Mouse (Mus musculus): ENCODE data around the gene Cdiptos. TPM values are rescaled to one million over a fixed set of nuclear protein-coding genes. Genes with fewer than 3 reads are reported as not detected.

Cdiptos gene
- 0.30 and 0.74 TPM in 2 replicates for polyA plus RNA-seq (2015; fragmentation: Nextera tagmentation; extraction: Ambion mirVana)

DNA sequence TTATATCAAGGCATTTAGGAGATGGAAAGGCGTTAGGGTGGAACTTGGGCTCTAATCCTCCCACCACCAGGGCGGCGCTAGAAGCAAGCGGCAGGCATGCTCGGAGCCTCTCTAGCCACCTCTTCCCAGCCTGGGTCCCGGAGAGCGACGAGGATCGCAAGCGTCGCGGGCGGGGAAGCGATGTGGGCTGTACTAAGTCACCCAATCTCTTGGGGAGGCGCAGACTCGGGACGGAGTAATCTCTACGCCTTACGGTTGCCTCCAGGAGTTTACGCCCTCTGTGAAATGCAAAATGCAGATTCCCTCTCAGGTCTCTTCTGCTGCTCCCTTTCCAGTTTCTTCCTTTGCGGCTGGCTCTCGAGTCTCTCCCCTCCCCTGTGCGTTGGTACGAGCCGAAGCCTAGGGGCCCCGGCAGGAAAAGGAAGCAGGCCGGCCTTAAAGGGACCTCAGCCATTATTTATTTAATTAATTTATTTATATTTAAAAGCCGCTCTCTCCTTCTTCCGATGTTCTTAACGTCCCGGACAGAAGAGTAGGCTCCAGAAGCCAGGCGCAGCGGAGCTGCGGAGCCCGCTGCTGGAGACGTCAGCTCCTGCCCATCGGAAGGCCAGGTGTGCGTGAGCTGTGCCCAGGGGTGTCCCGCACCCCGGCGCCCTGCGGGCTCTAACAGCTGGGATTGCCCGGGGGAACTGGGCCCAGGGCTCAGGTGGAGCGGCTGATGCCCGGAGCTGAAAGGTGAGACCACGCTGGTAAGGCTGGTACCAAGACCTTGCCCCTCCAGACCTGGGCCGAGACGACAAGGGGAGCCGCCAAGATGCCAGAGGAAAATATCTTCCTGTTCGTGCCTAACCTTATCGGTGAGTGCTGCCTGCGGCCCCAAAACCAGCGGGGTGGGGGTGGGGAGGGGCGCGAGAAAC lies at the start of gene Cdiptos:
Gene Cdiptos, minus strand, starts transcription at position 149 of the 917 bp plus-strand sequence.
- peak within 1 kb of the TSS; percentile 94 for H3K27ac ChIP-seq (ENCODE audit: low read length)
- peak; percentile 95 for ATAC-seq (ENCODE audit: low read depth)
- H3K27me3 ChIP-seq (ENCODE audit: control insufficient read depth, insufficient read depth, low read depth, low read length): no peaks in the 10 kb centered on the region
- H3K4me1 ChIP-seq (ENCODE audit: control insufficient read depth, low read depth, low read length): peaks cover 21% of the 10 kb centered on the region
- no peaks in the 10 kb centered on the region for H3K9me3 ChIP-seq (replicated peaks; ENCODE audit: control insufficient read depth, low read length)
- H3K36me3 ChIP-seq (ENCODE audit: control insufficient read depth, insufficient read depth): peaks cover 17% of the 10 kb centered on the region
- under 1% methylated on average over 55 of the region's 55 CpGs for WGBS (ENCODE audit: insufficient replicate concordance)
- peak within 1 kb of the TSS; percentile 98 for H3K9ac ChIP-seq (ENCODE audit: low read depth, low read length)
- peak within 1 kb of the TSS; percentile 99 for H3K4me3 ChIP-seq (ENCODE audit: low read depth, low read length)
- peak within 1 kb of the TSS; percentile 90 for H3K4me2 ChIP-seq (ENCODE audit: low read depth, low read length)

DNA sequence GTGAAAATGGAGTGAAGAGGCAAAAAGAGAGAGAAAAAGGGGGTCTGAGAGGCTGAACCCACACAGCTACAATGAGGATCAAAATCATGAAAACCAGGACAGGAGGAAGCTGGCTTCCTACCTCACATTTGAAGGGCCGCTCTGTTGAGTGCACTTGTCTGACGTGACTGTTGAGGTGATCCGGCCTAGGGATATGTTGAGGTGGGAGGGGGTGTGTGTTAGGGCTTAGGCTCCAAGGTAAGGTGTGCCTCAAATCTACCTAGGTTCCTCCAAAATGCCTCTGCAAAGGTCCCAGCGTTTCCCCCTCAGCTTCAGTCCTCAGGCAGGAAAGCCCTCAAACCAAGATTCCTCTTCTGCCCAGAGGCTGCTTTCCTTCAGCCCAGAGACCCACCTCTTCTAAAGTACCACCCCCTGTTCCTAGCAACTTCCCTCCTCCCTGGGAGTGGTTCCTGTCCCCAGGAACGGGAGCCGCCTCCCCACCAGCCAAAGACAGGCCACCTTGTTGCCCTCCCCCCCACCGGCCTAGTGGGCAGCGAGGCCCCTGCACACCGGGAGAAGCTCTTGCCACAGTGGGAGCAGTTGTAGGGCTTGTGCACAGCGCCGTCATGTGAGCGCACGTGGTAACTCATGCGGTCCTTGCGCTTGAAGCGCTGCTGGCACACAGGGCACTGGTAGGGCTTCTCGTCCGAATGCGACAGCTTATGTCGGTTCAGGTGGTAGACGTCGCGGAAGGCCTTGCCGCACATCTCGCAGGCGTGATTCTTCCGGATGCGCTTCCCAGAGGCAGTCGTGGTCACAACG lies 49.1 kb upstream of the Cdiptos start:
- no peaks in the 10 kb centered on the region for H3K27me3 ChIP-seq (ENCODE audit: control insufficient read depth, insufficient read depth, low read depth, low read length)
- peak overlapping the region; percentile 98 for H3K9ac ChIP-seq (ENCODE audit: low read depth, low read length)
- peaks cover 42% of the 10 kb centered on the region for H3K36me3 ChIP-seq (ENCODE audit: control insufficient read depth, insufficient read depth)
- H3K4me1 ChIP-seq (ENCODE audit: control insufficient read depth, low read depth, low read length): peaks cover 56% of the 10 kb centered on the region
- H3K27ac ChIP-seq (ENCODE audit: low read length): peak overlapping the region; percentile 97
- peak overlapping the region; percentile 92 for H3K4me3 ChIP-seq (ENCODE audit: low read depth, low read length)
- WGBS (ENCODE audit: insufficient replicate concordance): under 1% methylated on average over 30 of the region's 30 CpGs
- ATAC-seq (ENCODE audit: low read depth): peak; percentile 20
- H3K4me2 ChIP-seq (ENCODE audit: low read depth, low read length): peak overlapping the region; percentile 97
- H3K9me3 ChIP-seq (replicated peaks; ENCODE audit: control insufficient read depth, low read length): no peaks in the 10 kb centered on the region

DNA sequence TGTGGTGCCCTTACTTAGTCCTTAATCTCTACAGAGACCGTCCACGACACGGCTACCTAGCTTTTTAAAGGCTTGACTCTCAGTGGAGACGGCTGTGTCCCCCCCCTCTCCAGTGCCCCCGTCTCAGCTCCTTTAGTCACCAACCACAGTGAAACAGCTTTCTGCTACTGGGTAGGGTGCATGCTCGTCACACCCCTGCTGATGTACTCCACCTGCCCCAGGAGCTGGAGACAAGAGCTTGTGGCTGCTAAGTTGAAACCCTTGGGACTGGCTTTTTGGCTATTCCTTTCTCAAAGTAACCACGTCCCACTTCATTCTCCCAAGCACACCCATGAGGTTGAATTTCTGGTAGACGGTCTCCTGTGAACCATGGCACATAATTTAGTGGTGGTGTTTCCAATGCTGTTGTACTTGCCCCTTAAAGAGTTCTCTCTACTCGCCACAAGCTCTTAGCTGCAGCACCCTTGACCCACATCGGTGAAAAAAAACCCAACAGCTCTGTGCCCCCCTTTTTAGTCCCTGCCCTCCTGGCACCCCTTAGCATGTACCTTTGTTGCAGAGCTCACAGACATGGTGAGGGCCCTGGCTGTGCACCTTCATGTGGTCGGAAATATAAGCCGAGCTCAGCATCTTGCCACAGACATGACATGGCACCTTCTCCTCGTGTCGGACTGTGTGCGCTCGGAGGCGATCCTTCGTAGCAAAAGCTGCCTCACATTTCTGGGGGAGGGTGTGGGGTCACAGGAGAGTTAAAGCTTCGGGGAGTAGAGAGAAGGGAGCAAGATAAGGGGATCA lies 48.2 kb upstream of the Cdiptos start:
- no peaks in the 10 kb centered on the region for H3K27me3 ChIP-seq (ENCODE audit: control insufficient read depth, insufficient read depth, low read depth, low read length)
- 13% methylated on average over 19 of the region's 19 CpGs for WGBS (ENCODE audit: insufficient replicate concordance)
- peak overlapping the region; percentile 92 for H3K4me3 ChIP-seq (ENCODE audit: low read depth, low read length)
- peak overlapping the region; percentile 97 for H3K27ac ChIP-seq (ENCODE audit: low read length)
- no peaks in the 10 kb centered on the region for H3K9me3 ChIP-seq (replicated peaks; ENCODE audit: control insufficient read depth, low read length)
- H3K9ac ChIP-seq (ENCODE audit: low read depth, low read length): peak overlapping the region; percentile 98
- ATAC-seq (ENCODE audit: low read depth): no peak
- peaks cover 56% of the 10 kb centered on the region for H3K4me1 ChIP-seq (ENCODE audit: control insufficient read depth, low read depth, low read length)
- peak overlapping the region; percentile 97 for H3K4me2 ChIP-seq (ENCODE audit: low read depth, low read length)
- peaks cover 33% of the 10 kb centered on the region for H3K36me3 ChIP-seq (ENCODE audit: control insufficient read depth, insufficient read depth)

DNA sequence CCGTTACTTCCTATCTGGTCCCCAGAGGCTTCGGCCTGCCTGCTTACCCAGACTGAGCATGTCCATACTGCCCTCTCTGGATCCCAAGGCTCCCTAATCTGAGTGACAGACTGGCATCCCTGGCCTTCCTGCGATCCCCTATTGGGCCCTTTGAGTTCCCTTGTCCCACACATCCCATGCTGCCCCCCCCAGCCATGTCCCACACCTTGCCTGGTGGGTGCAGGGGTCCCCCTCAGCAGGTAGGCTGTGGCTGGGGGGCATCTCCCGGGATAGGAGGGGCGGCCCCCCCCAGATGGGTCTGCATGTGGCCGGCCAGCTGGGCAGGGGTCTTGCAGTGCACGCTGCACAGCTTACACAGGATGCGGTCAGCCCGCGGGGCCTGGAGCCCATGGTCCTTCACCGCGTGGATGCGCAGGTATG lies 47.4 kb upstream of the Cdiptos start:
- Histone ChIP-seq H3K27me3 (ENCODE audit: control insufficient read depth, insufficient read depth, low read depth, low read length) (no peaks in the 10 kb centered on the region), H3K4me3 (ENCODE audit: low read depth, low read length) (peak overlapping the region; percentile 28), H3K9me3 (replicated peaks; ENCODE audit: control insufficient read depth, low read length) (no peaks in the 10 kb centered on the region), H3K27ac (ENCODE audit: low read length) (no peak overlapping the region), H3K9ac (ENCODE audit: low read depth, low read length) (peak overlapping the region; percentile 26; the same call in 1 of the 2 replicates), H3K36me3 (ENCODE audit: control insufficient read depth, insufficient read depth) (peaks cover 25% of the 10 kb centered on the region), H3K4me1 (ENCODE audit: control insufficient read depth, low read depth, low read length) (peaks cover 54% of the 10 kb centered on the region), H3K4me2 (ENCODE audit: low read depth, low read length) (peak overlapping the region; percentile 97)
- no peak for ATAC-seq (ENCODE audit: low read depth)
- WGBS (ENCODE audit: insufficient replicate concordance): 86% methylated on average over 13 of the region's 13 CpGs

DNA sequence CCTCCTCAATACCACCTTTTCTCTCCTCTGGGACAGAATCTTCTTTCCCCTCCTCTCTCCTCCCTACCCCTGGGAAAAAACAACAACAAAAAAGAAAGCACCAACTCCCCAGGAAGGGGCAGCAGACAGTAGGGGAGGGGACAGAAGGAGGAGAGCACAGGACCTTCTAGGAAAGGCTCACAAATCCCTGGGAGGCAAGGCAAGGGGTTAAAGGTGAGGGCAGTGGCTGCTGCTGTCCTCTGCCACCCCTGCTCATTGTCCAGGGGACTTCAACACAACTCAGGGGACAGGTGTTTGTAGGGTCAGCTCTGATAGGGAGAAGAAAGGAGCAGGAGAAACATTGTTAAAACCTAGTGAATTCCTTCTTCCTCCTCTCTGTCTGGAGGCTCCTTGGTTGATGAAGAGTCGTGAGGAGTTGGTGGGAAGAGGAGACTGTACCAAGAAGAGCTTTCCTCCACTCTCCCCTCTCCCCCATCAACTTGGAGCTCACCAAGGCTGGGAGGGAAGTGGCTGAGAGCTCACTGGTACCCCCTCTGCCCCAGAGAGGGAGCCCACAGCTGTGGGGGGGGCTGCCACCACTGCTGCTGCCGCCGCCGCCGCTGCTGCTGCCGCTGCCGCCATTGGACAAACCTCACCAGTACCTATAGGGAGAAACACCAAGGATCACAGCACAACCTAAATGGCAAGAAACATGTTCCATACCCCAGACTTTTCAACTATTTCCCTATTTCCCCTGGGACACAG lies 46.8 kb upstream of the Cdiptos start:
- H3K4me1 ChIP-seq (ENCODE audit: control insufficient read depth, low read depth, low read length): peaks cover 54% of the 10 kb centered on the region
- H3K27me3 ChIP-seq (ENCODE audit: control insufficient read depth, insufficient read depth, low read depth, low read length): no peaks in the 10 kb centered on the region
- no peak overlapping the region; the same call in 1 of the 2 replicates for H3K4me3 ChIP-seq (ENCODE audit: low read depth, low read length)
- H3K9me3 ChIP-seq (replicated peaks; ENCODE audit: control insufficient read depth, low read length): no peaks in the 10 kb centered on the region
- ATAC-seq (ENCODE audit: low read depth): no peak
- H3K9ac ChIP-seq (ENCODE audit: low read depth, low read length): no peak overlapping the region
- WGBS (ENCODE audit: insufficient replicate concordance): 90% methylated on average over 7 of the region's 7 CpGs
- H3K27ac ChIP-seq (ENCODE audit: low read length): 0 out of 2 replicates have a peak overlapping the region, but pooled peaks have one; percentile 1
- peaks cover 19% of the 10 kb centered on the region for H3K36me3 ChIP-seq (ENCODE audit: control insufficient read depth, insufficient read depth)
- no peak overlapping the region for H3K4me2 ChIP-seq (ENCODE audit: low read depth, low read length)

DNA sequence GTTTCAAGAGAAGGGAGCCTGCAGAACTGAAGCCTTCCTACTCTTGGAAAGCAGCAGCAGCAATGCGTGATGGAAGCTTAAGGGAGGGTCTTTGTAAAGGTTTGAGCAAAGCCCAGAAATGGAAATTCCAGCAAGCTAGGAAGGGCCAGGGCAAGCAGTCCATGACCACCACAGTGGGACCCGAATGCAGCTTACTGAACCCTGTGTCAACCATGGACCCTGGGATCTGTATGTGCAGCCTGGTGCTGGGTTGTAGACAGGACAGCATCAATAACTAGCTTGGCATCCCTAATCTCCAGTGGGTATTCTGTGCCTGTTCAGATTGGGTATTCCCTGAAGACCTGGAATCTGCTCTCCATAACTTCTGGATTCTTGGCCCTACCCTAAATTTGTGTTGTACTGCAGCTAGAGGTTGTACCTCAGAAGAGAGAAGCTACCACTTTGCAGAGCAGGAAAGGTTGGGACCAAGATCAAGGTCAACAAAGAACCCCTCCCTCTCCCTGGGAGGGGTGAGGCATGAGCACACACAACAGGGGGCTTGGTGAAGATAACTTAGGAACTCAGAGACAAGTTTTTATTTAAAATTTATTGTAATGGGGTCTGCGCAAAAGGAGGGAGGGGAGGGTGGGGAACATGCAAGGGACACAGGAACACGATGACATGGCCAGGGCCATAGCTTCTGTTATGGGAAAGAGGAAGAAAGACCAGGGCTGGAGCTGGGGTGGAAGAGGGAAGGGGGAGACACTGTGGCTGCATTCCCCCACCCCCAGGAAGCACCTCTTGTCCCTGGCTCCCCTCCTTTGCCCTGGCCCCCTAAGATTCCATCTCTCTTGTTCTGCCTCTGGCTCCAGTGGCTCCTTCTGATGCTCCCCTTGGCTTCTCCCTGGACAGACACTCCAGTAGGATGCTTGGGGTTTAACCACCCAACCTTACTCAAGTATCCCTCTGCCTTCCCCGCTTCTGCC lies 45.9 kb upstream of the Cdiptos start:
- Histone ChIP-seq H3K9me3 (replicated peaks; ENCODE audit: control insufficient read depth, low read length) (no peaks in the 10 kb centered on the region), H3K4me2 (ENCODE audit: low read depth, low read length) (peak overlapping the region; percentile 66), H3K4me3 (ENCODE audit: low read depth, low read length) (no peak overlapping the region), H3K4me1 (ENCODE audit: control insufficient read depth, low read depth, low read length) (peaks cover 54% of the 10 kb centered on the region), H3K9ac (ENCODE audit: low read depth, low read length) (peak overlapping the region; percentile 50; the same call in 1 of the 2 replicates), H3K27me3 (ENCODE audit: control insufficient read depth, insufficient read depth, low read depth, low read length) (no peaks in the 10 kb centered on the region), H3K27ac (ENCODE audit: low read length) (no peak overlapping the region), H3K36me3 (ENCODE audit: control insufficient read depth, insufficient read depth) (peaks cover 19% of the 10 kb centered on the region)
- WGBS (ENCODE audit: insufficient replicate concordance): 38% methylated on average over 5 of the region's 5 CpGs
- ATAC-seq (ENCODE audit: low read depth): no peak

DNA sequence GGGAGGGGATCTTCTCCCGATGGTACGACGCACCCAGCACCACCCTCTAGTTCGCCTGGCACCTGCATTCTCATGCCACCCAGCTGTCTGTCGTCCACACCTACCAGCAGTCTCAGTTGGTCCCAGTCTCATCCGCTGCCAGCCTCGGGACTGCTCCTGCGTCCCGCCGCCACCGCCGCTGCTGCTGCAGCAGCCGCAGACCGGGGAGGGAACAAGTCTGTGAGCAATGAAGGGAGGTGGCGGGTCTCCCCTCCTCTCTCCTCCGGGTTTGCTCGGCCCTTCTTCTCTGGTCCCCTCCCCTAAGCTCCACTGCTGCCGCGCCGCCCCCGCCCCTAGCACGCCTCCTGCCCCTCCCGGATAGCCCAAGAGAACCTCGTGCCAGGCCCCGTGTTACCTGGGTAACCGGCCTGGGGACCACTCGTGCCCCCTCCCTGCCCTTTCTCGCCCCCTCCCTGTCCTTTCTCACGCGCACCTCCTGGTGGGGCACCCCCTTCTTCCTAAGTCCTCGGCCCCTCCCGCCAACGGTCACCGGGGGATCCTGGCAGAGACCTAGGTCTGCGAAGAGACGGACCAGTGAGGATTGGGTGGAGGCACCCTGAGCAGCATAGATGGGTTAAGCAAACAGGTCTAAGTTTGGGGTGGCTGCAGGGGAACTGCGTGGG lies 45.1 kb upstream of the Cdiptos start, which contains the start of the genes Gm42742 and Prrt2:
Gene Gm42742, minus strand, starts transcription at position 197 of the 662 bp plus-strand sequence.
Gene Prrt2, minus strand, starts transcription at position 311 of the 662 bp plus-strand sequence.
- Histone ChIP-seq H3K4me1 (ENCODE audit: control insufficient read depth, low read depth, low read length) (peaks cover 56% of the 10 kb centered on the region), H3K9me3 (replicated peaks; ENCODE audit: control insufficient read depth, low read length) (no peaks in the 10 kb centered on the region), H3K4me3 (ENCODE audit: low read depth, low read length) (peak within 1 kb of the TSS; percentile 36), H3K4me2 (ENCODE audit: low read depth, low read length) (peak within 1 kb of the TSS; percentile 66), H3K27me3 (ENCODE audit: control insufficient read depth, insufficient read depth, low read depth, low read length) (no peaks in the 10 kb centered on the region), H3K27ac (ENCODE audit: low read length) (no peak within 1 kb of the TSS), H3K36me3 (ENCODE audit: control insufficient read depth, insufficient read depth) (peaks cover 19% of the 10 kb centered on the region), H3K9ac (ENCODE audit: low read depth, low read length) (peak within 1 kb of the TSS; percentile 50)
- WGBS (ENCODE audit: insufficient replicate concordance): 3% methylated on average over 35 of the region's 37 CpGs
- ATAC-seq (ENCODE audit: low read depth): no peak
